Mouse (Mus musculus) left cerebral cortex, adult 18-20 months (tissue): Measurements from ENCODE around the gene Vmn1r88. TPM values are rescaled to one million over a fixed set of nuclear protein-coding genes. Genes with fewer than 3 reads are reported as not detected.
"Not testable (repeated sequence)": the region's sequence is repeated elsewhere in the genome, so short reads cannot be mapped to it uniquely, and the experiment has no call there.

Source experiments
- DNase-seq, 2 experiments: peaks; one replicate each; pipeline ENCODE4 v3.0.0; 2021 to 2022; ENCODE audit warnings: low spot score in 2 of 2, mixed read lengths in 1 of 2
- long read RNA-seq, 2 experiments: library from polyadenylated mRNA; stranded (forward); transcript quantifications; one replicate each; pipeline ENCODE4 v2.0.0; 2021
- total RNA-seq, 2 experiments: library from RNA; stranded (reverse); gene quantifications; 2 replicates each; pipeline ENCODE4 v1.2.3; 2021

Vmn1r88 gene
- under 1 TPM; 0.05 to 0.14 TPM for total RNA-seq
- long read RNA-seq, experiment 1: 0 reads
- long read RNA-seq, experiment 2: 0 reads

GRCm38 (mm10) chr7:13159268-13159667 lies at the start of gene Vmn1r88:
Gene Vmn1r88, plus strand, starts transcription at chr7:13159568.
- DNase-seq: no peak

- DNase-seq: no peak
Measured at GRCm38 (mm10) chr7:13119817-13120216, 39.6 kb upstream of the Vmn1r88 start, which contains the start of gene Vmn1r86. Gene Vmn1r86, minus strand, starts transcription at chr7:13119917.

- DNase-seq: not testable (repeated sequence)
Measured at GRCm38 (mm10) chr7:13123554-13124153, 35.7 kb upstream of the Vmn1r88 start.

- no peak for DNase-seq
Measured at GRCm38 (mm10) chr7:13131856-13132255, 27.5 kb upstream of the Vmn1r88 start.

- DNase-seq: no peak
Measured at GRCm38 (mm10) chr7:13137340-13137739, 22.0 kb upstream of the Vmn1r88 start.

GRCm38 (mm10) chr7:13140057-13140456 lies 19.3 kb upstream of the Vmn1r88 start, which contains the start of gene Vmn1r87:
Gene Vmn1r87, minus strand, starts transcription at chr7:13140157.
- DNase-seq: no peak

- no peak for DNase-seq
Measured at GRCm38 (mm10) chr7:13212720-13213119, 53.4 kb downstream of the Vmn1r88 start, which contains the start of gene Vmn1r89. Gene Vmn1r89, plus strand, starts transcription at chr7:13213020.

Other genes with a start within 250 kb of the Vmn1r88 start
- 100 to 1,000 TPM; 402 to 450 TPM for gene Rps5, start 237.3 kb upstream of the Vmn1r88 start, total RNA-seq
- gene Rnf225, start 232.2 kb upstream of the Vmn1r88 start, total RNA-seq: under 1 TPM; 0.59 to 0.60 TPM
- 1 to 10 TPM; 9.4 to 9.6 TPM for gene Zfp324, start 193.7 kb upstream of the Vmn1r88 start, total RNA-seq
- gene Zfp446, start 181.7 kb upstream of the Vmn1r88 start, total RNA-seq: 1 to 10 TPM; 7.9 to 8.1 TPM
- under 1 TPM in 1 of 2 experiments, not detected in 1; 0.28 TPM for gene Slc27a5, start 161.4 kb upstream of the Vmn1r88 start, total RNA-seq
- 100 to 1,000 TPM; 206 to 207 TPM for gene Trim28, start 160.5 kb upstream of the Vmn1r88 start, total RNA-seq
- 10 to 100 TPM; 35.3 to 38.3 TPM for gene Zbtb45, start 149.5 kb upstream of the Vmn1r88 start, total RNA-seq
- 100 to 1,000 TPM; 132 to 156 TPM for gene Chmp2a, start 124.8 kb upstream of the Vmn1r88 start, total RNA-seq
- gene Ube2m, start 121.3 kb upstream of the Vmn1r88 start, total RNA-seq: 100 to 1,000 TPM; 234 to 240 TPM
- 10 to 100 TPM in 1 of 2 experiments, 1 to 10 TPM in 1; 9.4 to 10.0 TPM for gene Mzf1, start 104.8 kb upstream of the Vmn1r88 start, total RNA-seq
- gene Vmn1r85, start 64.4 kb upstream of the Vmn1r88 start, total RNA-seq: not detected
- not detected for gene Vmn1r86, start 39.7 kb upstream of the Vmn1r88 start, total RNA-seq
- gene Vmn1r87, start 19.4 kb upstream of the Vmn1r88 start, total RNA-seq: not detected
- not detected for gene Vmn1r89, start 53.5 kb downstream of the Vmn1r88 start, total RNA-seq
- 1 to 10 TPM; 8.3 to 9.2 TPM for gene Lig1, start 117.7 kb downstream of the Vmn1r88 start, total RNA-seq
- gene Zswim9, start 119.2 kb downstream of the Vmn1r88 start, total RNA-seq: 10 to 100 TPM; 16.2 to 17.1 TPM
- gene Pla2g4c, start 165.1 kb downstream of the Vmn1r88 start, total RNA-seq: under 1 TPM; 0.45 to 0.49 TPM
- gene Cabp5, start 238.6 kb downstream of the Vmn1r88 start, total RNA-seq: under 1 TPM; 0.30 to 0.46 TPM